Mouse (Mus musculus) liver, embryonic 14.5 days (tissue): ENCODE results near the gene Tmem87b.

Source experiments
- CTCF ChIP-seq: IDR thresholded peaks from 2 replicates; pipeline ENCODE4 v1.5.1; 2016; ENCODE audit warnings: antibody characterized with exemption, low read depth, control low read depth
- EP300 ChIP-seq: IDR thresholded peaks from 2 replicates; pipeline ENCODE4 v1.6.1; 2016; ENCODE audit warnings: antibody characterized with exemption, low read depth

DNA sequence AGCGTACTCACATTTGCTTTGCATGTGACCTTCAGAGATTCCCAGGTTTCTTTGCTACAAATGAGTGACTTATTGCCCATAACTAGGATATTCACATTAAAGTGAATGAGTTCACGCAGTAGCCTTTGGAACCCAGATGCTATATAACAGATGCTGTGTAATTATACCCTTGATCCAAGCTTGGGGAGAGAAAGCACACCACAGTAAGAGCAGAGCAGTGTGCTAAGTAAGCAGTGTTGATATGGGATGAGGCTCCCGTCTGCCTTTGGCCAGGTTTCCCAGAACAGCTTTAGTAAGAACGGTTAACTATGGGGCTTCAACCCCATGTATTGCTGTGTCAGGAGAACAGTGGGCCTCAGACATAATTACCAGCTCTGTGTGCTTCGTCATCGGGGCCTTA, 24.0 kb upstream of the Tmem87b start:
- no peak for TF ChIP-seq CTCF
- TF ChIP-seq EP300: no peak
